Mouse (Mus musculus) thymus, adult 2 months (tissue): Measurements from ENCODE around the gene Hlf. TPM values are rescaled to one million over a fixed set of nuclear protein-coding genes. Genes with fewer than 3 reads are reported as not detected.

Experiments
- DNase-seq: peaks from one replicate; pipeline ENCODE4 v3.0.0; 2021
- H3K27ac ChIP-seq: fragments of 200-500 bp; 2 replicates; pipeline ENCODE4 v1.5.1; 2012; ENCODE audit warnings: low read length, control low read depth; ENCODE audit not compliant: control insufficient read depth, insufficient read depth
- H3K27me3 ChIP-seq: fragments of 200-500 bp; 2 replicates; pipeline ENCODE4 v1.6.1; 2012; ENCODE audit warnings: mild to moderate bottlenecking, low read length, moderate library complexity, mixed read lengths; ENCODE audit not compliant: control insufficient read depth, insufficient read depth
- H3K36me3 ChIP-seq: fragments of 200-500 bp; 2 replicates; pipeline ENCODE4 v1.6.1; 2012; ENCODE audit warnings: mild to moderate bottlenecking, low read length, moderate library complexity; ENCODE audit not compliant: control insufficient read depth, insufficient read depth
- H3K4me1 ChIP-seq: fragments of 200-500 bp; replicated peaks from 2 replicates; pipeline ENCODE4 v1.6.1; 2012; ENCODE audit warnings: low read length; ENCODE audit not compliant: control insufficient read depth, insufficient read depth
- H3K4me3 ChIP-seq: fragments of 200-500 bp; 2 replicates; pipeline ENCODE4 v1.5.1; 2012; ENCODE audit warnings: mild to moderate bottlenecking, low read length, control low read depth, moderate library complexity; ENCODE audit not compliant: control insufficient read depth, insufficient read depth
- CTCF ChIP-seq: fragments of 200-500 bp; IDR thresholded peaks from 2 replicates; pipeline ENCODE4 v1.5.1; 2012; ENCODE audit warnings: mild to moderate bottlenecking, control low read depth, low read length, moderate library complexity, borderline replicate concordance; ENCODE audit not compliant: control insufficient read depth, poor library complexity, insufficient read depth; ENCODE audit errors: extremely low read depth
- POLR2A ChIP-seq: fragments of 200-500 bp; IDR thresholded peaks from 2 replicates; pipeline ENCODE4 v1.6.1; 2012; ENCODE audit warnings: mild to moderate bottlenecking, low read length, control low read depth, moderate library complexity; ENCODE audit not compliant: control insufficient read depth, poor library complexity, insufficient read depth; ENCODE audit errors: extremely low read depth
- WGBS: fragments of 180-500 bp; shearing (Covaris S2); methylation state at CpG from one replicate; pipeline ENCODE4 v1.1.7; 2018; 5-methylcytosine and 5-hydroxymethylcytosine counted together
- polyA plus RNA-seq: library from polyadenylated mRNA; depleted of rRNA; stranded (reverse); fragments of >200 nt; gene quantifications from 2 replicates; pipeline ENCODE4 v1.2.3, GENCODE M21; 2012

The Hlf gene
- polyA plus RNA-seq, 1 experiment = 1.1 TPM

- H3K27ac ChIP-seq = no peak overlapping the region
Measured at GRCm38 (mm10) chr11:90389174-90389901, 1.4 kb downstream of the Hlf start.

GRCm38 (mm10) chr11:90387501-90388440 is 2.9 kb downstream of the Hlf start:
- peak overlapping the region; percentile 31 for H3K4me3 ChIP-seq
- H3K36me3 ChIP-seq = no peaks in the 10 kb centered on the region
- peaks cover 16% of the 10 kb centered on the region for H3K27me3 ChIP-seq
- peaks cover 18% of the 10 kb centered on the region for H3K4me1 ChIP-seq
- DNase-seq = peak; percentile 35
- H3K27ac ChIP-seq = no peak overlapping the region
- WGBS = 6% methylated on average over 32 of the region's 32 CpGs
- TF ChIP-seq CTCF (no peak), POLR2A (no peak)

More at GRCm38 (mm10) chr11:90389174-90389901, 1.4 kb downstream of the Hlf start:
- H3K36me3 ChIP-seq = no peaks in the 10 kb centered on the region
- H3K4me1 ChIP-seq = peaks cover 18% of the 10 kb centered on the region
- no peak for DNase-seq
- peaks cover 16% of the 10 kb centered on the region for H3K27me3 ChIP-seq
- TF ChIP-seq POLR2A = no peak
- no peak overlapping the region for H3K4me3 ChIP-seq
- WGBS = 1% methylated on average over 36 of the region's 36 CpGs

DNA sequence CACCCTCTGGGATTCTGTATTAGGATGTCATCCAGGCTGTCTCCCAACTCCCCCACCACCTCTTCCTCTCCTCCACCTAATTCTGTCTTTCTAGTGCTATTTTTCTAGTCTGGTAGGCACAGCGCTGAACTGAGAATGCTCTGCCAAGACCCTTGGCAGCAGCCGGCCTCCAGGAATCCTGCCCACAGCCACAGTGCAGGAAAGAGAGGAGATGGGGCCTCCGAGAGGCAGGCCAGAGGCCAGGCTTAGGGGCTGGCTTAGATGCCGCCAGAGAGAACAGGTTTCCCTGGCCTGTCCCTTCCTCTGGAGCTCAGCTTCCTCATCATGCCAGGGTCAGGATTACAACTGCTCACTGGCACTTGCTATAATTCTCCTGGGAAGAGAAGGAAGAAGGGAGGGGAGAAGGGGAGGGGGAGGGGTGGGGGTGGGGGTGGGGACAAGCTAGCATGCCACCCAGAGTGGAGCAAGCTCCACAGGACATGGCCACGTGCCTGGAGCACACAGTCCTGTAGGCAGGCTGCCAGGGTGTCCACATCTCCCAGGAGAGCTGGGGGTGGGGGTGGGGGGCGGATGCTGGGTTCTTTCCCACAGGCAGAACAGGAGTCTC is 8.6 kb downstream of the Hlf start:
- Histone ChIP-seq H3K4me3 (no peak overlapping the region), H3K36me3 (no peaks in the 10 kb centered on the region), H3K27ac (no peak overlapping the region), H3K27me3 (no peaks in the 10 kb centered on the region), H3K4me1 (no peaks in the 10 kb centered on the region)
- no peak for DNase-seq
- TF ChIP-seq CTCF = no peak
- no peak for TF ChIP-seq POLR2A
- WGBS = 66% methylated on average over 6 of the region's 6 CpGs

DNA sequence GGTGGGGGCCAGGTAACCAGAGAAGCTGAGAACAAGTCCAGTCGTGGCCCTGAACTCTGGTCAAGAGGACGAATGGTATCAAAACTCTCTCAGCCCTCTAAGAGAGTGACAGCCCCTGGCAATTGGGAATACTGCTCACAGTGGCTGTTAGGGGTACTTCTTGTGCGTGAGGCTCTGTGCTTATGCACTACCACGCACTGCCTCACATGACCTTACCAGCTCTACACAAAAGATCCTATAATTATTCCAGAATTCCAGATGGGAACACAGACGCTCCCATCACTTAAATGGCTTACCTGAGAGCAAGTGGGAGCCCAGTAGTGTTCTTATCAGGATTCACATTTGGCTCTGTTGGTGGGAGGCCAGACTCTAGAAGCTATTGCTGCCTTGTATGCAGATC is 9.6 kb downstream of the Hlf start:
- H3K27ac ChIP-seq = no peak overlapping the region
- 78% methylated on average over 5 of the region's 5 CpGs for WGBS
- H3K4me1 ChIP-seq = no peaks in the 10 kb centered on the region
- DNase-seq = no peak
- no peaks in the 10 kb centered on the region for H3K27me3 ChIP-seq
- H3K36me3 ChIP-seq = no peaks in the 10 kb centered on the region
- TF ChIP-seq CTCF (no peak), POLR2A (no peak)
- no peak overlapping the region for H3K4me3 ChIP-seq

DNA sequence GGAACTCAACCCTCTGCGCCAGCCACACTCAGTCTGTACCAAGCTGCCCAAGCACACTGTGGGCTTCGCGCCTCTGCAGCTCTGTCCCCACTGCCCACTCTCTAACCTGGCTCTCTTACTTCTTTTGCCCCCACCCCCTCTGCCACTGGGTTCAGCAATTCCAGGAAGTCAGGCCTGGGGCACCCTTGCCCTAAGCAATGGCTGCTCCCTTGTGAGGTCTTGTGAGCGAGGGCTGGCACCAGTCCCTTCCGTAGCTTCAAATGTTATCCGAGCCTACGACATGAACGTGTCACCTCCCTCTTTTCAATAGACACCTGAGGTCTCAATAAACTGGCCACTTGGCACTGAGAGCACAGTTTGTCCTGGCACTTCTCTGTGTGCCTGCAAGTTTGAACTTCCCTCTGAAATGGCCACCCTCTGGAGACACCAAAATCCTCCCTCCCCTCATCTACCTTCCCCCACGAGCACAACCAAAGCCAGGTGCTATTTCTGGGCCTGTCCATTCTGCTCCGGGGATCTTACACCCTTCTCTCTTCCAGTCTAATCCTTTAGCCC is 10.5 kb downstream of the Hlf start:
- Histone ChIP-seq H3K4me3 (no peak overlapping the region), H3K4me1 (no peaks in the 10 kb centered on the region), H3K36me3 (no peaks in the 10 kb centered on the region), H3K27ac (no peak overlapping the region), H3K27me3 (no peaks in the 10 kb centered on the region)
- WGBS = 79% methylated on average over 10 of the region's 10 CpGs
- no peak for TF ChIP-seq POLR2A
- TF ChIP-seq CTCF = no peak
- no peak for DNase-seq

DNA sequence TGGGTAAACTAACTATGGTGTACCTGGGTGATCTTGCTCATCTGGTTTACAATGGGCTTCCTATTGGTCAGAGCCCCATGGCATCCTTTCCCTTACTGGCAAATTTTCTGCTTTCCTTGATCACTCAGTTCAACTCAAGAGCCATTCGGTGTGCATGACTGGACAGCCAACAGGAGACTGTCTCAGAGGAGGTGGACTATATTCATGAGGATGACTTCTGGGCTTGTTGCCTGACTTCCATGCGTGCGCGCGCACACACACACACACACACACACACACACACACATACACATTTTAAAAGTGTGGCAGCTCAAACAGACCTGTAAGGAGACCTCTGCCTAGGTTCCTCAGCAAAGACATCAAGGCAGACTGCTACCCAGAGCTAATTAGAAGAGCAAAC is 12.7 kb downstream of the Hlf start:
- no peaks in the 10 kb centered on the region for H3K36me3 ChIP-seq
- TF ChIP-seq CTCF (no peak), POLR2A (no peak)
- DNase-seq = no peak
- no peaks in the 10 kb centered on the region for H3K4me1 ChIP-seq
- WGBS = 97% methylated on average over 5 of the region's 5 CpGs
- H3K27me3 ChIP-seq = no peaks in the 10 kb centered on the region
- H3K4me3 ChIP-seq = no peak overlapping the region
- H3K27ac ChIP-seq = no peak overlapping the region
